Mouse (Mus musculus) forebrain, embryonic 11.5 days (tissue): Measurements from ENCODE around the gene Tmc1. TPM values are rescaled to one million over a fixed set of nuclear protein-coding genes. Genes with fewer than 3 reads are reported as not detected.

Source experiments
- ATAC-seq: fragments of 200-750 bp; cut with Nextera tagmentation; replicated peaks from 2 replicates; pipeline ENCODE4 v1.8.0; 2017; ENCODE audit warnings: moderate TSS enrichment; ENCODE audit not compliant: low FRiP score
- DNase-seq: peaks from one replicate; pipeline ENCODE4 v3.0.0-alpha.2; 2017; ENCODE audit warnings: low spot score
- H3K27ac ChIP-seq: fragments of 300-500 bp; sonication (generic); 2 replicates; pipeline ENCODE4 v1.5.1; 2014; ENCODE audit warnings: low read depth, low read length
- H3K27me3 ChIP-seq: fragments of 300-500 bp; sonication (generic); 2 replicates; pipeline ENCODE4 v1.6.1; 2014; ENCODE audit warnings: mild to moderate bottlenecking, low read length, mixed read lengths; ENCODE audit not compliant: control insufficient read depth, insufficient read depth
- H3K36me3 ChIP-seq: fragments of 300-500 bp; sonication (generic); 2 replicates; pipeline ENCODE4 v1.6.1; 2014; ENCODE audit warnings: mild to moderate bottlenecking, low read length, moderate library complexity, mixed read lengths; ENCODE audit not compliant: control insufficient read depth, insufficient read depth
- H3K4me1 ChIP-seq: fragments of 300-500 bp; sonication (generic); replicated peaks from 2 replicates; pipeline ENCODE4 v1.6.1; 2014; ENCODE audit warnings: low read length, mixed read lengths; ENCODE audit not compliant: control insufficient read depth, insufficient read depth
- H3K4me2 ChIP-seq: fragments of 300-500 bp; sonication (generic); 2 replicates; pipeline ENCODE4 v1.6.1; 2014; ENCODE audit warnings: low read depth, mild to moderate bottlenecking, low read length, moderate library complexity, mixed read lengths; ENCODE audit not compliant: severe bottlenecking
- H3K4me3 ChIP-seq: fragments of 300-500 bp; sonication (generic); 2 replicates; pipeline ENCODE4 v1.5.1; 2014; ENCODE audit warnings: low read depth, low read length
- H3K9ac ChIP-seq: fragments of 300-500 bp; sonication (generic); 2 replicates; pipeline ENCODE4 v1.6.1; 2014; ENCODE audit warnings: low read length
- H3K9me3 ChIP-seq: fragments of 300-500 bp; sonication (generic); 2 replicates; pipeline ENCODE4 v1.6.1; 2016; ENCODE audit warnings: low read length, mixed read lengths; ENCODE audit not compliant: control insufficient read depth
- WGBS: fragments of 180-500 bp; shearing (Covaris S2); extraction: QIAGEN DNeasy Blood & Tissue Kit; methylation state at CpG from one replicate; pipeline ENCODE4 v1.1.7; 2014; 5-methylcytosine and 5-hydroxymethylcytosine counted together
- polyA plus RNA-seq: library from polyadenylated mRNA; unstranded; fragments of >200 nt; fragmentation: Nextera tagmentation; extraction: Ambion mirVana; gene quantifications from 2 replicates; pipeline ENCODE4 v1.2.1, GENCODE M21; 2014

Tmc1 gene
- polyA plus RNA-seq, 1 experiment from 2014 or later: 0.07 TPM

- DNase-seq (no peak), ATAC-seq (no peak)
- WGBS: 86% methylated on average over 4 of the region's 4 CpGs
- no peak overlapping the region for H3K4me3 ChIP-seq
- no peak overlapping the region for H3K9ac ChIP-seq
- H3K4me2 ChIP-seq: no peak overlapping the region
- no peaks in the 10 kb centered on the region for H3K4me1 ChIP-seq
- H3K27ac ChIP-seq: no peak overlapping the region
- H3K27me3 ChIP-seq: no peaks in the 10 kb centered on the region
- H3K9me3 ChIP-seq: no peaks in the 10 kb centered on the region
- H3K36me3 ChIP-seq: no peaks in the 10 kb centered on the region
Observed at GRCm38 (mm10) chr19:20918241-20918640, 35.8 kb downstream of the Tmc1 start.

- no peak overlapping the region for H3K4me2 ChIP-seq
- WGBS: 88% methylated on average over 2 of the region's 2 CpGs
- no peak for ATAC-seq
Observed at GRCm38 (mm10) chr19:20915151-20915550, 38.9 kb downstream of the Tmc1 start.

GRCm38 (mm10) chr19:20910356-20910755, 43.6 kb downstream of the Tmc1 start:
- Histone ChIP-seq H3K9me3 (no peaks in the 10 kb centered on the region), H3K9ac (no peak overlapping the region), H3K27me3 (no peaks in the 10 kb centered on the region), H3K4me3 (no peak overlapping the region), H3K4me1 (no peaks in the 10 kb centered on the region), H3K36me3 (no peaks in the 10 kb centered on the region), H3K27ac (no peak overlapping the region), H3K4me2 (no peak overlapping the region)
- 83% methylated on average over 5 of the region's 5 CpGs for WGBS
- ATAC-seq (no peak), DNase-seq (no peak)

More at GRCm38 (mm10) chr19:20915151-20915550, 38.9 kb downstream of the Tmc1 start:
- no peak overlapping the region for H3K9ac ChIP-seq
- H3K36me3 ChIP-seq: no peaks in the 10 kb centered on the region
- no peaks in the 10 kb centered on the region for H3K9me3 ChIP-seq
- no peak overlapping the region for H3K4me3 ChIP-seq
- no peaks in the 10 kb centered on the region for H3K27me3 ChIP-seq
- H3K27ac ChIP-seq: no peak overlapping the region
- DNase-seq: no peak
- no peaks in the 10 kb centered on the region for H3K4me1 ChIP-seq

GRCm38 (mm10) chr19:20881205-20881604, 72.8 kb downstream of the Tmc1 start:
- Histone ChIP-seq H3K27me3 (no peaks in the 10 kb centered on the region), H3K4me1 (no peaks in the 10 kb centered on the region), H3K9ac (no peak overlapping the region), H3K36me3 (no peaks in the 10 kb centered on the region), H3K27ac (no peak overlapping the region), H3K4me2 (no peak overlapping the region), H3K9me3 (no peaks in the 10 kb centered on the region), H3K4me3 (no peak overlapping the region)
- 92% methylated on average over 2 of the region's 2 CpGs for WGBS
- DNase-seq (no peak), ATAC-seq (no peak)

- no peak overlapping the region for H3K9ac ChIP-seq
- 85% methylated on average over 4 of the region's 4 CpGs for WGBS
- no peaks in the 10 kb centered on the region for H3K27me3 ChIP-seq
- DNase-seq (no peak), ATAC-seq (no peak)
- no peak overlapping the region for H3K4me2 ChIP-seq
- no peak overlapping the region for H3K27ac ChIP-seq
- no peaks in the 10 kb centered on the region for H3K36me3 ChIP-seq
- H3K4me3 ChIP-seq: no peak overlapping the region
- H3K4me1 ChIP-seq: no peaks in the 10 kb centered on the region
- H3K9me3 ChIP-seq: no peaks in the 10 kb centered on the region
Observed at GRCm38 (mm10) chr19:20875881-20876280, 78.1 kb downstream of the Tmc1 start.

- Histone ChIP-seq H3K9ac (no peak overlapping the region), H3K4me2 (no peak overlapping the region), H3K4me3 (no peak overlapping the region), H3K27me3 (no peaks in the 10 kb centered on the region), H3K36me3 (no peaks in the 10 kb centered on the region), H3K4me1 (no peaks in the 10 kb centered on the region), H3K9me3 (no peaks in the 10 kb centered on the region), H3K27ac (no peak overlapping the region)
- no peak for DNase-seq
- no peak for ATAC-seq
- WGBS: 90% methylated on average over 4 of the region's 4 CpGs
Observed at GRCm38 (mm10) chr19:20861779-20862178, 92.2 kb downstream of the Tmc1 start.

- no peaks in the 10 kb centered on the region for H3K4me1 ChIP-seq
- 85% methylated on average over 1 of the region's 1 CpGs for WGBS
- no peak overlapping the region for H3K4me2 ChIP-seq
- no peaks in the 10 kb centered on the region for H3K9me3 ChIP-seq
- no peak overlapping the region for H3K27ac ChIP-seq
- H3K27me3 ChIP-seq: no peaks in the 10 kb centered on the region
- ATAC-seq: no peak
- no peak overlapping the region for H3K9ac ChIP-seq
- no peak overlapping the region for H3K4me3 ChIP-seq
- no peak for DNase-seq
- no peaks in the 10 kb centered on the region for H3K36me3 ChIP-seq
Observed at GRCm38 (mm10) chr19:20860270-20860669, 93.7 kb downstream of the Tmc1 start.

GRCm38 (mm10) chr19:20857819-20858218, 96.2 kb downstream of the Tmc1 start:
- Histone ChIP-seq H3K36me3 (no peaks in the 10 kb centered on the region), H3K4me3 (no peak overlapping the region), H3K27me3 (no peaks in the 10 kb centered on the region), H3K27ac (no peak overlapping the region), H3K9ac (no peak overlapping the region), H3K4me1 (no peaks in the 10 kb centered on the region), H3K4me2 (no peak overlapping the region), H3K9me3 (no peaks in the 10 kb centered on the region)
- ATAC-seq (no peak), DNase-seq (no peak)

- Histone ChIP-seq H3K4me3 (no peak overlapping the region), H3K4me2 (no peak overlapping the region), H3K4me1 (no peaks in the 10 kb centered on the region), H3K27me3 (no peaks in the 10 kb centered on the region), H3K27ac (no peak overlapping the region), H3K36me3 (no peaks in the 10 kb centered on the region), H3K9me3 (no peaks in the 10 kb centered on the region), H3K9ac (no peak overlapping the region)
- ATAC-seq: no peak
- WGBS: 67% methylated on average over 5 of the region's 5 CpGs
- DNase-seq: no peak
Observed at GRCm38 (mm10) chr19:20848906-20849305, 105.1 kb downstream of the Tmc1 start.
